8 mouse cellular contexts compared by ENCODE assay signal in the genomic region with DNA sequence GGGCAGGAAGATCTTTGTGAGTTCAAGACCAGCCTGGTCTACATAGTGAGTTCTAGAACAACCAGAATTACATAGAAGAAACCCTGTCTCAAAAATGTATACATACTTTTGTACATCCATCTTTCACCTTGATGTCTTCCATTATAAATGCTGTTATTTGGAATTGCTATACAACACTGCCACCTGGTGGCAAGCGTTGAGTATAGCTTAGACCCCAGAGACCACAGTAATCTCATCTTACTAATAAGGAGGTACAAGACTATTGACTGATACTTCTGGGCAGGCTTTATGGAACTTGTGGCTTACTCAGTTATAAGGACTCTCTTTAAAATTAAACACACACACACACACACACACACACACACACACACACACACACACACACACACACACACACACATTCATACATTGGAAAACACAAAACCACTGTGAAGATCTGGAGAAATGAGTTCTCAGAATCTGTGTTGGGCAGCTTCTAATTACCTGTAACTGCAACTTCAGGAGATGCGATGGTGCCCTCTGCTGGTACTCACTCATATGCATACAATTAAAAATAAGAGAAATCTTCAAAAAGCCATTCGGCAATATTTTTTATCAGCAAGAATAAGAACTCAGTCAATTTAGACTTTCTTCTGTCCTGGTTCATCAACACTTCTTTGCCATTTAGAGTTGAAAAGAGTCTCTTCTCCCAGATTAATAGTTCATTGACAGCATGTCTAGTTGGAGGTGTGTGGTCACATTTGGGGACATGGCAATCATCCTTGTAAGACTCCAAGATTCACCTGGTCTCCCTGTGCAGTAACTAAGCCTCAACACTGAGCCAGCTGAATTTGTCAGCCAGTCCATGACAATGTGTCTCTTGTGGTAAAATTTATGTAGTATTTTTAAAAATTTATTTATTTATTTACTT. TPM values are rescaled to one million over a fixed set of nuclear protein-coding genes. Genes with fewer than 3 reads are reported as not detected.
DNase-seq lines count a peak whose midpoint lies in the region; ATAC-seq lines count a peak whose summit lies in the region.

No protein-coding gene starts in this region.

- H3K27me3 ChIP-seq in neural tube, embryonic 15.5 days (replicated peaks): peaks cover 12% of the 10 kb centered on the region
- no peaks in the 10 kb centered on the region for H3K27me3 ChIP-seq in hindbrain, embryonic 14.5 days (ENCODE audit: control insufficient read depth, insufficient read depth, low read length)
- H3K27me3 ChIP-seq in neural tube, embryonic 12.5 days (replicated peaks): peaks cover 7% of the 10 kb centered on the region; the same call in 1 of the 2 replicates

- no peaks in the 10 kb centered on the region for H3K4me1 ChIP-seq in neural tube, embryonic 15.5 days
- no peaks in the 10 kb centered on the region for H3K4me1 ChIP-seq in hindbrain, embryonic 14.5 days (replicated peaks; ENCODE audit: control insufficient read depth, insufficient read depth, low read length)
- no peaks in the 10 kb centered on the region for H3K4me1 ChIP-seq in neural tube, embryonic 12.5 days

- no peak overlapping the region for H3K4me2 ChIP-seq in neural tube, embryonic 15.5 days
- H3K4me2 ChIP-seq in hindbrain, embryonic 14.5 days (replicated peaks): no peak overlapping the region
- no peak overlapping the region for H3K4me2 ChIP-seq in neural tube, embryonic 12.5 days (replicated peaks)

- 34% methylated on average over 3 of the region's 3 CpGs for whole genome bisulfite sequencing in neural tube, embryonic 15.5 days
- 31% methylated on average over 3 of the region's 3 CpGs for WGBS in hindbrain, embryonic 14.5 days
- 30% methylated on average over 3 of the region's 3 CpGs for WGBS in neural tube, embryonic 12.5 days

- DNase-seq in neural tube, embryonic 10.5 days (ENCODE audit: extremely low spot score, low spot score): peak; percentile 67
- DNase-seq in brain, embryonic 18.5 days (ENCODE audit: low read depth, low spot score): peak; percentile 57
- DNase-seq in hindbrain, embryonic 14.5 days (ENCODE audit: low spot score): peak; percentile 90
- peak; percentile 67 for DNase-seq in left cerebral cortex, postnatal 4 days
- peak; percentile 50 to 56 for DNase-seq in thymus, postnatal 36 days

- no peaks in the 10 kb centered on the region for H3K36me3 ChIP-seq in neural tube, embryonic 15.5 days
- no peaks in the 10 kb centered on the region for H3K36me3 ChIP-seq in hindbrain, embryonic 14.5 days (replicated peaks; ENCODE audit: control insufficient read depth, insufficient read depth)
- H3K36me3 ChIP-seq in neural tube, embryonic 12.5 days: no peaks in the 10 kb centered on the region

- no peak overlapping the region for H3K27ac ChIP-seq in neural tube, embryonic 15.5 days (replicated peaks)
- H3K27ac ChIP-seq in hindbrain, embryonic 14.5 days: no peak overlapping the region
- no peak overlapping the region for H3K27ac ChIP-seq in neural tube, embryonic 12.5 days

- no peak overlapping the region for H3K4me3 ChIP-seq in neural tube, embryonic 15.5 days (replicated peaks)
- no peak overlapping the region for H3K4me3 ChIP-seq in hindbrain, embryonic 14.5 days (replicated peaks; ENCODE audit: low read length)
- H3K4me3 ChIP-seq in neural tube, embryonic 12.5 days: no peak overlapping the region

- H3K9ac ChIP-seq in neural tube, embryonic 15.5 days (replicated peaks): no peak overlapping the region
- H3K9ac ChIP-seq in hindbrain, embryonic 14.5 days: no peak overlapping the region
- no peak overlapping the region for H3K9ac ChIP-seq in neural tube, embryonic 12.5 days

- intact Hi-C loops in left cerebral cortex, postnatal 4 days (cut with DNase I): loop anchor here (5.0 kb wide), 1 partner anchor 311 kb away; no protein-coding TSS in a partner anchor

- H3K9me3 ChIP-seq in neural tube, embryonic 15.5 days (replicated peaks): no peaks in the 10 kb centered on the region
- H3K9me3 ChIP-seq in hindbrain, embryonic 14.5 days (ENCODE audit: control insufficient read depth, low read length): no peaks in the 10 kb centered on the region
- no peaks in the 10 kb centered on the region for H3K9me3 ChIP-seq in neural tube, embryonic 12.5 days

- no peak; the same call in 1 of the 2 replicates for ATAC-seq in neural tube, embryonic 15.5 days (ENCODE audit: low FRiP score)
- peak; percentile 67 for ATAC-seq in erythroblast, adult 5-6 weeks (replicated peaks; ENCODE audit: low FRiP score, poor library complexity, severe bottlenecking)
- ATAC-seq in hindbrain, embryonic 14.5 days (ENCODE audit: low FRiP score): 0 out of 2 replicates have a peak, but pooled peaks have one; percentile 31
- ATAC-seq in neural tube, embryonic 12.5 days (ENCODE audit: low FRiP score, low read depth): peak; percentile 51; the same call in 1 of the 2 replicates

RNA-seq across cellular contexts. Expression of a gene that starts 22.9 kb away (rescaled TPM):
- polyA plus RNA-seq in neural tube, embryonic 15.5 days (2015; fragmentation: Nextera tagmentation; extraction: Ambion mirVana): 0.45 and 0.56 TPM in 2 replicates
- total RNA-seq in erythroblast, adult 5-6 weeks (2015; ENCODE audit: low replicate concordance): not detected in 2 replicates
- not detected in 2 replicates for total RNA-seq in erythroblast, adult 5-6 weeks (2017; ENCODE audit: low replicate concordance)
- polyA plus RNA-seq in hindbrain, embryonic 14.5 days (2014; fragmentation: Nextera tagmentation; extraction: Ambion mirVana): 0.31 and 0.32 TPM in 2 replicates
- total RNA-seq in left cerebral cortex, postnatal 4 days (2021): 1 to 10 TPM; 3.5 to 4.2 TPM
- polyA plus RNA-seq in neural tube, embryonic 12.5 days (2016; fragmentation: Nextera tagmentation; extraction: Ambion mirVana): not detected in 2 replicates

RNA-seq across cellular contexts. Expression of a gene that starts 42.2 kb away (rescaled TPM):
- 25.4 and 35.8 TPM in 2 replicates for polyA plus RNA-seq in neural tube, embryonic 15.5 days (2015; fragmentation: Nextera tagmentation; extraction: Ambion mirVana)
- total RNA-seq in erythroblast, adult 5-6 weeks (2015; ENCODE audit: low replicate concordance): not detected in 2 replicates
- total RNA-seq in erythroblast, adult 5-6 weeks (2017; ENCODE audit: low replicate concordance): not detected in 2 replicates
- 21.5 and 25.5 TPM in 2 replicates for polyA plus RNA-seq in hindbrain, embryonic 14.5 days (2014; fragmentation: Nextera tagmentation; extraction: Ambion mirVana)
- total RNA-seq in left cerebral cortex, postnatal 4 days (2021): 10 to 100 TPM; 26.0 to 30.7 TPM
- polyA plus RNA-seq in neural tube, embryonic 12.5 days (2016; fragmentation: Nextera tagmentation; extraction: Ambion mirVana): 12.3 and 12.5 TPM in 2 replicates
